Mouse (Mus musculus) midbrain, embryonic 12.5 days (tissue): ENCODE measurements at regions not wholly inside any gene's neighbourhood (a gene's known extent, or its start where the extent isn't known, plus 50 kb on each side); places are given as distances from the start of the nearest gene placed in this dataset.

Experiments
- ATAC-seq: fragments of 200-750 bp; cut with Nextera tagmentation; 2 replicates; pipeline ENCODE4 v1.8.0; 2017; ENCODE audit warnings: low read depth, moderate TSS enrichment, moderate library complexity; ENCODE audit not compliant: low FRiP score
- H3K27ac ChIP-seq: fragments of 300-500 bp; sonication (generic); replicated peaks from 2 replicates; pipeline ENCODE4 v1.5.1; 2016; ENCODE audit warnings: mild to moderate bottlenecking
- H3K27me3 ChIP-seq: fragments of 300-500 bp; sonication (generic); 2 replicates; pipeline ENCODE4 v1.6.1; 2016; ENCODE audit warnings: mild to moderate bottlenecking
- H3K36me3 ChIP-seq: fragments of 300-500 bp; sonication (generic); 2 replicates; pipeline ENCODE4 v1.6.1; 2016
- H3K4me1 ChIP-seq: fragments of 300-500 bp; sonication (generic); 2 replicates; pipeline ENCODE4 v1.6.1; 2016
- H3K4me2 ChIP-seq: fragments of 300-500 bp; sonication (generic); replicated peaks from 2 replicates; pipeline ENCODE4 v1.6.1; 2016; ENCODE audit warnings: mild to moderate bottlenecking, moderate library complexity
- H3K4me3 ChIP-seq: fragments of 300-500 bp; sonication (generic); 2 replicates; pipeline ENCODE4 v1.5.1; 2016; ENCODE audit warnings: mild to moderate bottlenecking
- H3K9ac ChIP-seq: fragments of 300-500 bp; sonication (generic); replicated peaks from 2 replicates; pipeline ENCODE4 v1.6.1; 2016; ENCODE audit warnings: mild to moderate bottlenecking, moderate library complexity
- H3K9me3 ChIP-seq: fragments of 300-500 bp; sonication (generic); 2 replicates; pipeline ENCODE4 v1.6.1; 2016; ENCODE audit warnings: mild to moderate bottlenecking
- WGBS: fragments of 180-500 bp; shearing (Covaris S2); methylation state at CpG from one replicate; pipeline ENCODE4 v1.1.7; 2016; 5-methylcytosine and 5-hydroxymethylcytosine counted together

DNA sequence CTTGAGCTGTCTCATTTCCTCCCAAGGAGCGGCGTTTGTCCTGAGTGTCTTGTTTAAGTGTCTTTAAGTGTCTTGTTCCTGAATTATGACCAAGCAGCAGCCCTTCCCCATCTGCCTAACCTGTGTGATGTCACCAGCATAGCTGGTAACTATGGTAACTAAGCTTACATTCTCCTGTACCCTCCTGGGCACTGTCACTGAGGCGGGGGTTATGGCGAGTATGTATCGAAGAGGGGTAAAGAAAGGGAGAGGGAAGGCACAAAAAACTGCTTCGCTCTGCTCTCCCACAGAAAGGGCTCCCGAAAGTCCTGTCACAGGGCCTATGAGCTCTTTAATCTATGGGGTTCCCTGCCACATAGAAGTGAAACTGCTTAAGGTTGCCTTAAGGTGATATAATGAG is 89.6 kb downstream of the Ppp4r2 start:
- Histone ChIP-seq H3K9me3 (no peaks in the 10 kb centered on the region), H3K9ac (no peak overlapping the region), H3K27ac (no peak overlapping the region), H3K4me3 (no peak overlapping the region), H3K4me2 (no peak overlapping the region), H3K36me3 (no peaks in the 10 kb centered on the region), H3K27me3 (no peaks in the 10 kb centered on the region), H3K4me1 (no peaks in the 10 kb centered on the region)
- WGBS = 79% methylated on average over 7 of the region's 7 CpGs
- no peak for ATAC-seq

DNA sequence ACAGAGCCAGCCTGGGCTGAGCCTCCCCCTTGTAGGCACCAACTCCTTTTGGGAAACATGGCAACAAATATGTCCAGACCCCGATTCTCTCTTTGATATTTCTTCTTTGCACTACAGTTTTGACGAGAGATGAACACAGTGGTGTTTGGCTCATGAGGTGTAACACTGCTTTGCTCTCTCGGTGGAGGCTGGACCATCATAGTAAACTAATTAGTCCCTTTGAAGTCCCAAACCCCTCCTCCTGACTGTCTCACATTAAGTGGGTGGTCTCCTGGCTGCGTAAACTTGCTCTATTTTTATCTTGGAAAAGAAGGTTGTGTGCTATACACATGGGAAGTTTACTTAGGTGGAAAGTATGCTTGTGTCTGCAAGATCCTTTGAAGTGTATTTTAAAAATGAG is 90.3 kb downstream of the Ppp4r2 start:
- no peak overlapping the region for H3K4me2 ChIP-seq
- WGBS = 76% methylated on average over 4 of the region's 4 CpGs

DNA sequence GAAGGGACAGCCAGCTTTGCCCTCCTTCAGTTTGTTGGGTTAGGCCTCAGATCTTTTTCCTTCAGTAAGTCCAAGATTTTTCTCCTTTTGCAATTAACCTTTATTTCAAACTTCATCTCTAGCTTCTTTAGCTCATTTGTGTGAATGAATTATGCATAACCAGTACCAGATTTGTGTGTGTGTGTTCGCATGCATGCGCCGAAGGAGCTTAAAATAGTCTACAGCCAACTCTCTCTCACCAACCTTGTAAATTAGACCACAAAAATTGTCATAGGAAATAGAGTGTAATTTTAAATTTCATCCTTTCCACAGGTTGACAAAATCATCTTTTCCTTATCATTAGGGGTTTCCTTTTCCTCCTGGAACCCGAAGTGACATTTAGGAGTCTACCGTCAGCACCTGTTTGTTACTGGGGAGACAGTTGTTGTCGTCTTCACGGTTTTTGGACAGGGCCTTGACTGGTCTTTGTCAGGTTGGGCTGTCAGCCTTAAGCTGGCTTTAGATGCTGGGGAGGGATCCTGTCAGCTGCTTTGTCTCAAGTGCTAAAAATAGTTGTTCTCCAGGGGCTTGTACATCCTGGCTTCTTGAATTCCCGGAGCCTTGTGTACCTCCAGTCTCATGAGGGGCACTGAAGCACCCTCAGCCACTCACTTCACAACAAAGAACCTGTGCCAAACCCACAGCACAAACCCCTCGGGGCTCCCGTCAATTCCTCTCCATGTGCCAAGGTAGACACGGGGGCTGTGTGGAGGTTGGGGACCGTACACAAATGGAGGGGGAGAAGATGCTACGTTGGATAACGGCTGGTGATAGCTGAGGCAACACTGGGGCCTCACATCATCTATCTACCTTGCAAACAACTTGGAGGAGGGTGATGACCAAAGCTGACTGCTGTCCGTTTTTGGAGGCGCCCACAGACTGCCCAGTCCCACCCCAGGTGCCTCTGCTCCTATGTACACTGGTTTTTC is 95.7 kb downstream of the Ppp4r2 start:
- Histone ChIP-seq H3K27ac (no peak overlapping the region), H3K36me3 (no peaks in the 10 kb centered on the region), H3K4me1 (no peaks in the 10 kb centered on the region), H3K9me3 (no peaks in the 10 kb centered on the region), H3K9ac (no peak overlapping the region), H3K27me3 (no peaks in the 10 kb centered on the region), H3K4me3 (no peak overlapping the region), H3K4me2 (no peak overlapping the region)
- WGBS = 76% methylated on average over 16 of the region's 16 CpGs
- ATAC-seq = no peak

More for the DNA sequence above, 90.3 kb downstream of the Ppp4r2 start:
- no peak for ATAC-seq
- Histone ChIP-seq H3K36me3 (no peaks in the 10 kb centered on the region), H3K9ac (no peak overlapping the region), H3K27me3 (no peaks in the 10 kb centered on the region), H3K4me1 (no peaks in the 10 kb centered on the region), H3K4me3 (no peak overlapping the region), H3K9me3 (no peaks in the 10 kb centered on the region), H3K27ac (no peak overlapping the region)

DNA sequence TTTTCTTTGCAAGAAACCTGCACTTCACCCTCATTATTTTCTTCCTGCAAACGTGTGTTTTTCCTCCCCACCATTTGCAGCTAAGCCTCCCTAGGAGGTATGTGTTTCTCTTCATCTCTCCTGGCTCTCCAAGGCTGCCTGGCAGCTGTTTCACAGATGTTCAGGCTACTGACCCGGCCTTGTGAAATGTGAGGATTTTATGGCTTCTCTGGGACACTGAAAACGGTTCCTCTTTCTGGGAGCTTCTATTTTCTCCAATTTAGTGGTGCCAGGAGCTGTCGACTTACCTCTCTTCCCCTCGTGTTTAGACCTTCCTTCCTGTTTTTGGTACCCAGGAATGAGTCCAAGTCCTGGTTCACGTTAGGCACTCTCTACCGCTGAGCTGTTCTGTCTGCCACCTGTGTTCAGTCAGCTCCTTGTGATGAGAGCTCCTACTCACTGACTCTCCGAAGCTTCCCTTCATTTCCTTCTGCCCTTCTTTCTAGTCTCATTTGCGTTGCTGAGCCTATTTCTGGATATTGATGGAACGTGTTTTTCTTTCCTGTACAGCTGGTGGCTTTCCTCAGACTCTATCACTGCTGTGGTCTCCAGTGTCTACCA is 96.4 kb downstream of the Ppp4r2 start:
- 68% methylated on average over 10 of the region's 10 CpGs for WGBS
- no peaks in the 10 kb centered on the region for H3K36me3 ChIP-seq
- no peak overlapping the region for H3K9ac ChIP-seq
- no peaks in the 10 kb centered on the region for H3K9me3 ChIP-seq
- no peak overlapping the region for H3K27ac ChIP-seq
- no peak overlapping the region for H3K4me2 ChIP-seq
- H3K4me1 ChIP-seq = no peaks in the 10 kb centered on the region
- no peak for ATAC-seq
- H3K27me3 ChIP-seq = no peaks in the 10 kb centered on the region
- H3K4me3 ChIP-seq = no peak overlapping the region

DNA sequence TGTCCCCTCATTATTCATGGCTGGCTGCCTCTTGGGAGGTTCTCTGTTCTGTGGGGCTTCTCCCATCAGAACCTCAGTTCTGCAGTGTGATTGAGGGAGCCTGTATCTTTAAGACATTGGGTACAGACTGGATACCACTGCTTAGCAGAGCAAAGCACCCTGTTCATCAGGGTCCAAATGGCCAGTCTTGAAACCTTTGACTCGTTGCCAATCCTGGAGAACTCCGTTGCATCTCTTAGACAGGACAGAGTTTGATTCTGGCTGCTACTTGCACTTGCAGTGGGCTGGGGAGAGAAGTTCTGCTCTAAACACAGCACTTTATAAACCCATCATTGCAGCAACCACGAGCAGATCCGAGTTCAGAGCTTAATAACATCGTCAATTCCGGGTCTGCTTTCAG is 97.3 kb downstream of the Ppp4r2 start:
- Histone ChIP-seq H3K36me3 (no peaks in the 10 kb centered on the region), H3K9me3 (no peaks in the 10 kb centered on the region), H3K4me3 (no peak overlapping the region), H3K4me2 (no peak overlapping the region), H3K27ac (no peak overlapping the region), H3K27me3 (no peaks in the 10 kb centered on the region), H3K4me1 (no peaks in the 10 kb centered on the region), H3K9ac (no peak overlapping the region)
- no peak for ATAC-seq
- WGBS = 80% methylated on average over 6 of the region's 6 CpGs

DNA sequence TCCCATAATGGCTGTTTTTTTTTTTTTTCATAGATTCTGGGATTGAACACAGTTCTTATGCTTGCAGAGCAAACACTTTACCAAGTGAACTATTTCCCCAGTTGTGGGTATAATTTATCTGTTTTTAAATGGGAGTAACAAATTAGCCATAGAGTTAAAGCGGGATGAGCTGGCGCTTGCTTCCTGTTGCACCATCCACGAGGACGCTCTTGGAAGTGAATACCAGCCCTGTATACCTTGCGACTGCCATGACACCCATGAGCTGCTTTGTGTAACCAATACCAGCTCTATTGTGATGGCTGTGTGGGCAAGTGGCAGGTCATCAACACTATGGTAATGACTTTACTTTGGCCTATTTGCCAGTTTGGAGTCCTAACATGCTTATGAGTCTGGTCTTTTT is 101.0 kb downstream of the Ppp4r2 start:
- Histone ChIP-seq H3K4me2 (no peak overlapping the region), H3K9ac (no peak overlapping the region), H3K4me3 (no peak overlapping the region), H3K9me3 (no peaks in the 10 kb centered on the region), H3K27ac (no peak overlapping the region), H3K27me3 (no peaks in the 10 kb centered on the region), H3K4me1 (no peaks in the 10 kb centered on the region), H3K36me3 (no peaks in the 10 kb centered on the region)
- no peak for ATAC-seq
- WGBS = 93% methylated on average over 5 of the region's 5 CpGs

DNA sequence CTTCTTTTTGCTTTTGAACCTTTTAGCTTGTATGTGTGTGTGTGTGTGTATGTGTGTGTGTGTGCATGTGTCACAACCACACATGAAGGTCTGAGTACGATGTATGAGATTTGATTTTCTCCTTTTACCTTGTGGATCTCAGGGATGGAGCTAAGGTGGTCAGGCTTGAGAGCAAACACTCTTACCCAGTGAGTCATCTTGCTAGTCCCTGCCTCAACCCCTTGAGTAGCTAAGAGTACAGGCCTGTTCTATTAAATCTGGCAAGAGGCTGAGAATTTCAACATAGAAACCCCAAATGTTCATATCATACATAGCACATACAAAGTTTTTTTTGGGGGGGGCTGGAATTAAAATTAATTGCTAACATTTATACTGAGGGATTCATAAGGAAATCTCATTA is 104.4 kb downstream of the Ppp4r2 start:
- Histone ChIP-seq H3K4me3 (no peak overlapping the region), H3K36me3 (no peaks in the 10 kb centered on the region), H3K4me2 (no peak overlapping the region), H3K9me3 (no peaks in the 10 kb centered on the region), H3K4me1 (no peaks in the 10 kb centered on the region), H3K9ac (no peak overlapping the region), H3K27ac (no peak overlapping the region), H3K27me3 (no peaks in the 10 kb centered on the region)
- no peak for ATAC-seq
- 86% methylated on average over 1 of the region's 1 CpGs for WGBS

DNA sequence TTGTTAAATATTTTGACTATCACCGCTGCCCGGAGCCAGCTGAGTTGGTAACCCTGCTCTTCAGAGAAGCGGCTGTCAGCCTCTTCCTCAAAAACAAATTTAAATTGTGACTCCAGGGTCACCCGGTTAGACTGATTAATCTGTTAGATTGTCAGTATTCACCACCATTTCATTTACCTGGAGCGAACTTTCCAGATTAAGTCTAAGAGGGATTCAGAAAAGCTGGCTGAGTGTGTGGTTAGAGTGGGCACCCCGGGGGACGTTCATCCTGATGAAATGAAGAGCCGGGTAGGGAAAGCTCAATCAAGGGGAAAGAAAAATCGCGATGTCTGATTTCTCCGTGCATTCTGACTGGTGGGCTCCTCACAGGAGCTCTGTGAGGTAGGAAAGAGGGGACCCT is 105.0 kb downstream of the Ppp4r2 start:
- Histone ChIP-seq H3K9me3 (no peaks in the 10 kb centered on the region), H3K27ac (no peak overlapping the region), H3K4me1 (no peaks in the 10 kb centered on the region), H3K4me2 (no peak overlapping the region), H3K9ac (no peak overlapping the region), H3K27me3 (no peaks in the 10 kb centered on the region), H3K36me3 (no peaks in the 10 kb centered on the region), H3K4me3 (no peak overlapping the region)
- no peak for ATAC-seq
- 69% methylated on average over 11 of the region's 11 CpGs for WGBS

DNA sequence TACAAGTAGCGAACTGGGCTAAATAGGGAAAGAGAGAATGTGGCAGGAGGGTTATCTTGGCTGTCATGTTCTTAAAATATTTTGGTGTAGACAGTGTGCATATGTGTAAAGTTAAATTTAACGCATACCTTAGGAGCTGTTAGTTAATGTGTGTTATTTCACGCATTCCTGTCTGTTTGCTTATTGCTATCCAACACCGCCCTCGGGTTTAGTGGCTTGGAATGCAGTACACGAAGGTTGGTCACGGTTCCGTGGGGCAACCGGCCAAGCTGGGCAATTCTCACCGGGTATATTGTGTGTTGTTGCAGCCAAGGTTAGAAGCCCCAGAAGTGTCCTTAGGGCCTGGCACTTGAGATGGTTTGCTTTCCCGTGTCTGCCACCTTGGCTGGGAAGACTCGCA is 105.6 kb downstream of the Ppp4r2 start:
- Histone ChIP-seq H3K9ac (no peak overlapping the region), H3K4me3 (no peak overlapping the region), H3K4me1 (no peaks in the 10 kb centered on the region), H3K27ac (no peak overlapping the region), H3K27me3 (no peaks in the 10 kb centered on the region), H3K9me3 (no peaks in the 10 kb centered on the region), H3K36me3 (no peaks in the 10 kb centered on the region), H3K4me2 (no peak overlapping the region)
- no peak for ATAC-seq
- 90% methylated on average over 12 of the region's 12 CpGs for WGBS

DNA sequence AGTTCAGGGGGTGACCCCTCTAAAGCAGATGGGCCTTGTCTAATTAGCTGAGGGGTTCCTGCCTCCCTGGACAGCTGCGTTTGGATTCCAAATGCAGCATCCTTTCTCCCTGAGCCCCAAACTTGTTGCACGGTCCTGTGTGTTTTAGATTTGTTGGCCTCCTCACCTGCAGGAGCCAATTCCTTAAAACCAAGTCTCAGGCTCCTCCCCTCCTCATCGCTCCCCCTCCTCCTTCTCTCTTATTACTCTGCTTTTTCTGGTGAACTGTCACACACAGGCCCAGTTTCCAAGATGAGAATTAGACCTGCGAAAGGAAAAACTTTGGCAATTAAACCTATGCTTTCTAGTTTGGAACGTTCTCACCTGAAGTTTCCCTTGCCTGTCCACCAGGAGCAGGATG is 106.3 kb downstream of the Ppp4r2 start:
- no peaks in the 10 kb centered on the region for H3K9me3 ChIP-seq
- WGBS = 87% methylated on average over 5 of the region's 5 CpGs
- ATAC-seq = no peak
- no peak overlapping the region for H3K9ac ChIP-seq
- H3K27ac ChIP-seq = no peak overlapping the region
- no peaks in the 10 kb centered on the region for H3K36me3 ChIP-seq
- H3K4me3 ChIP-seq = no peak overlapping the region
- H3K4me2 ChIP-seq = no peak overlapping the region
- no peaks in the 10 kb centered on the region for H3K4me1 ChIP-seq
- no peaks in the 10 kb centered on the region for H3K27me3 ChIP-seq

DNA sequence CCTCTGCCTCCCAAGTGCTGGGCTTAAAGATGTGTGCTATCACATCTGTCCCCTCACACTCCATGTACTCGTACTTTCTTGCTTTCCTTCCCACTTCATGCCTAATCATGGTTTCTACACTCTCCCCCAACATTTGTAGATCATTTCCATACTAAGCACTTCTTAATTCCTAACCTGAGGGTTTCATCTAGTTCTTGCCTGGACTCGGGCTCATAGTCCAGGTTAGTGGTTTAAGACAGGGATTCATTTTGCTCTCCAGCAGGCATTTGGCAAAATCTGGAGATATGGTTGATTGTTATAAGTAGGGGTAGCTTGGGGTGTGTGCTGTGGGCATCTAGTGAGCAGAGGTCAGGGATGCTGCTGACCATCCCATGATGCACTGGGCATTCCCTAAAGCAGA is 108.3 kb downstream of the Ppp4r2 start:
- Histone ChIP-seq H3K4me3 (no peak overlapping the region), H3K36me3 (no peaks in the 10 kb centered on the region), H3K27ac (no peak overlapping the region), H3K4me2 (no peak overlapping the region), H3K27me3 (no peaks in the 10 kb centered on the region), H3K9ac (no peak overlapping the region), H3K9me3 (no peaks in the 10 kb centered on the region), H3K4me1 (no peaks in the 10 kb centered on the region)
- WGBS = 82% methylated on average over 2 of the region's 2 CpGs
- no peak for ATAC-seq

DNA sequence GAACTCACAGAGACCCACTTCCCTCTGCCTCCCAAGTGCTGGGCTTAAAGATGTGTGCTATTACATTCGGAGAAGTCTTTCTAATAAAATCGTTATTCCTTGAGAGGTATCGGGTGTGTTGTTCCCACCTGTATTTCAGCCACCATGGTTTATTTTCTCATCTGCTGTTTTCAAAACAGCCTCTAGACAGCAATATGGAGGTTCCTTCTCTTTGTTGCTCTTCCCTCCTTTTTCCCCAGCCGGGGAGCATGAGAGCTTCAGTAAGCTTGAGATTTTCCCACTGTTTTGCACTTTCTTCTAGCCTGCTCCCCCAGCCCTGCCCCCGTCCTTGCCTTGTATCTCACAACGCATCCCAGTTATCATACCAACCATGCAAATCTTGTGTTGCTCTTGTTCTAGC is 109.5 kb downstream of the Ppp4r2 start:
- H3K4me1 ChIP-seq = no peaks in the 10 kb centered on the region
- H3K4me2 ChIP-seq = no peak overlapping the region
- no peak overlapping the region for H3K27ac ChIP-seq
- H3K9me3 ChIP-seq = no peaks in the 10 kb centered on the region
- ATAC-seq = no peak
- H3K27me3 ChIP-seq = no peaks in the 10 kb centered on the region
- H3K9ac ChIP-seq = no peak overlapping the region
- WGBS = 89% methylated on average over 6 of the region's 6 CpGs
- no peaks in the 10 kb centered on the region for H3K36me3 ChIP-seq
- H3K4me3 ChIP-seq = no peak overlapping the region
